8 mouse cellular contexts compared by ENCODE assay signal in genomic region chr2:76030080-76030479, GRCm38 (mm10). TPM values are rescaled to one million over a fixed set of nuclear protein-coding genes. Genes with fewer than 3 reads are reported as not detected.
DNase-seq lines count a peak whose midpoint lies in the region; ATAC-seq lines count a peak whose summit lies in the region.

No protein-coding gene starts in this region.

- no peak overlapping the region for H3K9ac ChIP-seq in lung, embryonic 15.5 days
- H3K9ac ChIP-seq in midbrain, embryonic 14.5 days (replicated peaks; ENCODE audit: low read length) = peak overlapping the region; percentile 43

- DNase-seq in lung, postnatal 10 days = no peak
- peak; percentile 48 for DNase-seq in forebrain, embryonic 10.5 days (ENCODE audit: extremely low spot score, low spot score)
- DNase-seq in layer of hippocampus, adult 8-10 months (ENCODE audit: low spot score in 2 of 2) = peak; percentile 85 to 87
- DNase-seq in midbrain, embryonic 14.5 days = peak; percentile 74
- DNase-seq in spleen, postnatal 14 days (ENCODE audit: low spot score in 2 of 2) = no peak
- no peak for DNase-seq in urinary bladder, postnatal 36 days (ENCODE audit: low spot score in 2 of 2)
- DNase-seq in thymus, postnatal 14 days = no peak

- no peak overlapping the region for H3K4me3 ChIP-seq in lung, embryonic 15.5 days
- no peak overlapping the region; the same call in 1 of the 2 replicates for H3K4me3 ChIP-seq in forebrain, embryonic 10.5 days
- H3K4me3 ChIP-seq in midbrain, embryonic 14.5 days (replicated peaks; ENCODE audit: low read depth, low read length) = no peak overlapping the region

- 41% methylated on average over 8 of the region's 8 CpGs for WGBS in lung, embryonic 15.5 days
- 32% methylated on average over 8 of the region's 8 CpGs for WGBS in forebrain, embryonic 10.5 days
- 7% methylated on average over 8 of the region's 8 CpGs for WGBS in midbrain, embryonic 14.5 days

- no peaks in the 10 kb centered on the region for H3K9me3 ChIP-seq in lung, embryonic 15.5 days
- no peaks in the 10 kb centered on the region for H3K9me3 ChIP-seq in forebrain, embryonic 10.5 days
- H3K9me3 ChIP-seq in midbrain, embryonic 14.5 days (ENCODE audit: control insufficient read depth, low read length) = no peaks in the 10 kb centered on the region

- no peak for ATAC-seq in lung, embryonic 15.5 days (ENCODE audit: borderline replicate concordance, extremely low read depth, low FRiP score, low TSS enrichment)
- ATAC-seq in midbrain, embryonic 14.5 days (ENCODE audit: low FRiP score, low TSS enrichment) = peak; percentile 76

- no peak overlapping the region for H3K27ac ChIP-seq in lung, embryonic 15.5 days
- H3K27ac ChIP-seq in forebrain, embryonic 10.5 days = peak overlapping the region; percentile 81
- peak overlapping the region; percentile 92 for H3K27ac ChIP-seq in midbrain, embryonic 14.5 days (replicated peaks; ENCODE audit: low read depth, low read length)

- no peaks in the 10 kb centered on the region for H3K27me3 ChIP-seq in lung, embryonic 15.5 days
- H3K27me3 ChIP-seq in forebrain, embryonic 10.5 days (ENCODE audit: poor library complexity, severe bottlenecking) = no peaks in the 10 kb centered on the region
- no peaks in the 10 kb centered on the region for H3K27me3 ChIP-seq in midbrain, embryonic 14.5 days (ENCODE audit: control insufficient read depth, insufficient read depth, low read length)

- H3K4me1 ChIP-seq in lung, embryonic 15.5 days = peaks cover 16% of the 10 kb centered on the region
- peaks cover 24% of the 10 kb centered on the region for H3K4me1 ChIP-seq in forebrain, embryonic 10.5 days
- H3K4me1 ChIP-seq in midbrain, embryonic 14.5 days (ENCODE audit: control insufficient read depth, insufficient read depth, low read length) = peaks cover 22% of the 10 kb centered on the region

- H3K36me3 ChIP-seq in lung, embryonic 15.5 days = no peaks in the 10 kb centered on the region
- no peaks in the 10 kb centered on the region for H3K36me3 ChIP-seq in forebrain, embryonic 10.5 days (replicated peaks)
- H3K36me3 ChIP-seq in midbrain, embryonic 14.5 days (ENCODE audit: control insufficient read depth, insufficient read depth, low read length) = no peaks in the 10 kb centered on the region

- peak overlapping the region; percentile 45 for H3K4me2 ChIP-seq in lung, embryonic 15.5 days
- H3K4me2 ChIP-seq in midbrain, embryonic 14.5 days (ENCODE audit: low read length) = peak overlapping the region; percentile 40

RNA-seq across cellular contexts. Expression of gene Ttc30a1, which starts 48.3 kb away (rescaled TPM):
- 9.4 and 9.5 TPM in 2 replicates for polyA plus RNA-seq in lung, embryonic 15.5 days (2015; fragmentation: Nextera tagmentation; extraction: Ambion mirVana)
- polyA plus RNA-seq in forebrain, embryonic 10.5 days (2016; fragmentation: Nextera tagmentation; extraction: Ambion mirVana) = 10.5 and 12.4 TPM in 2 replicates
- total RNA-seq in layer of hippocampus, adult 8-10 months (2022) = 1 to 10 TPM; 2.4 to 4.2 (median 3.5) TPM
- polyA plus RNA-seq in midbrain, embryonic 14.5 days (2014; fragmentation: Nextera tagmentation; extraction: Ambion mirVana) = 8.6 and 9.7 TPM in 2 replicates

RNA-seq across cellular contexts. Expression of gene Ttc30a2, which starts 52.1 kb away (rescaled TPM):
- polyA plus RNA-seq in lung, embryonic 15.5 days (2015; fragmentation: Nextera tagmentation; extraction: Ambion mirVana) = 0.50 and 0.75 TPM in 2 replicates
- 0.28 and 0.53 TPM in 2 replicates for polyA plus RNA-seq in forebrain, embryonic 10.5 days (2016; fragmentation: Nextera tagmentation; extraction: Ambion mirVana)
- total RNA-seq in layer of hippocampus, adult 8-10 months (2022) = under 1 TPM in 2 of 4 experiments, not detected in 2; 0.25 to 0.43 TPM
- polyA plus RNA-seq in midbrain, embryonic 14.5 days (2014; fragmentation: Nextera tagmentation; extraction: Ambion mirVana) = 0.93 and 1.2 TPM in 2 replicates

Comparison
In these comparisons a context has a peak if more than half of its experiments do, and no peak if none do; other contexts are left out.
1. DNase-seq: peak in forebrain, embryonic 10.5 days (single experiment), layer of hippocampus, adult 8-10 months (2 of 2) and midbrain, embryonic 14.5 days (single experiment); none in lung, postnatal 10 days (single experiment), spleen, postnatal 14 days (0 of 2), urinary bladder, postnatal 36 days (0 of 2) and thymus, postnatal 14 days (single experiment).